Mouse (Mus musculus) hindbrain, embryonic 14.5 days (tissue): ENCODE measurements around the gene Trim31. TPM values are rescaled to one million over a fixed set of nuclear protein-coding genes. Genes with fewer than 3 reads are reported as not detected.
"Not testable (repeated sequence)": the region's sequence is repeated elsewhere in the genome, so short reads cannot be mapped to it uniquely, and the experiment has no call there.

ENCODE experiments used
- ATAC-seq: fragments of 200-750 bp; cut with Nextera tagmentation; 2 replicates; pipeline ENCODE4 v1.8.0; 2017; ENCODE audit warnings: moderate number of reproducible peaks, mild to moderate bottlenecking, moderate TSS enrichment, moderate library complexity; ENCODE audit not compliant: low FRiP score
- DNase-seq: peaks from one replicate; pipeline ENCODE4 v3.0.0-alpha.2; 2015; ENCODE audit warnings: low spot score
- H3K27ac ChIP-seq: fragments of 300-500 bp; sonication (generic); 2 replicates; pipeline ENCODE4 v1.5.1; 2014; ENCODE audit warnings: mild to moderate bottlenecking, moderate library complexity
- H3K27me3 ChIP-seq: fragments of 300-500 bp; sonication (generic); 2 replicates; pipeline ENCODE4 v1.6.1; 2014; ENCODE audit warnings: mild to moderate bottlenecking, low read length, mixed read lengths; ENCODE audit not compliant: control insufficient read depth, insufficient read depth
- H3K36me3 ChIP-seq: fragments of 300-500 bp; sonication (generic); replicated peaks from 2 replicates; pipeline ENCODE4 v1.6.1; 2014; ENCODE audit not compliant: control insufficient read depth, insufficient read depth
- H3K4me1 ChIP-seq: fragments of 300-500 bp; sonication (generic); replicated peaks from 2 replicates; pipeline ENCODE4 v1.6.1; 2014; ENCODE audit warnings: antibody characterized with exemption, low read length, mixed read lengths; ENCODE audit not compliant: control insufficient read depth, insufficient read depth
- H3K4me2 ChIP-seq: fragments of 300-500 bp; sonication (generic); replicated peaks from 2 replicates; pipeline ENCODE4 v1.6.1; 2014; ENCODE audit warnings: mild to moderate bottlenecking, moderate library complexity
- H3K4me3 ChIP-seq: fragments of 300-500 bp; sonication (generic); replicated peaks from 2 replicates; pipeline ENCODE4 v1.5.1; 2014; ENCODE audit warnings: mild to moderate bottlenecking, low read length
- H3K9ac ChIP-seq: fragments of 300-500 bp; sonication (generic); 2 replicates; pipeline ENCODE4 v1.6.1; 2014
- H3K9me3 ChIP-seq: fragments of 300-500 bp; sonication (generic); 2 replicates; pipeline ENCODE4 v1.6.1; 2016; ENCODE audit warnings: low read length; ENCODE audit not compliant: control insufficient read depth
- WGBS: fragments of 180-500 bp; shearing (Covaris S2); extraction: QIAGEN DNeasy Blood & Tissue Kit; methylation state at CpG from one replicate; pipeline ENCODE4 v1.1.7; 2014; 5-methylcytosine and 5-hydroxymethylcytosine counted together
- polyA plus RNA-seq: library from polyadenylated mRNA; unstranded; fragments of >200 nt; fragmentation: Nextera tagmentation; extraction: Ambion mirVana; gene quantifications from 2 replicates; pipeline ENCODE4 v1.2.1, GENCODE M21; 2014

Gene Trim31
- polyA plus RNA-seq, 1 experiment from 2014 or later = not detected

- 86% methylated on average over 1 of the region's 1 CpGs for WGBS
Observed at GRCm38 (mm10) chr17:36891496-36891895, 6.4 kb upstream of the Trim31 start.

DNA sequence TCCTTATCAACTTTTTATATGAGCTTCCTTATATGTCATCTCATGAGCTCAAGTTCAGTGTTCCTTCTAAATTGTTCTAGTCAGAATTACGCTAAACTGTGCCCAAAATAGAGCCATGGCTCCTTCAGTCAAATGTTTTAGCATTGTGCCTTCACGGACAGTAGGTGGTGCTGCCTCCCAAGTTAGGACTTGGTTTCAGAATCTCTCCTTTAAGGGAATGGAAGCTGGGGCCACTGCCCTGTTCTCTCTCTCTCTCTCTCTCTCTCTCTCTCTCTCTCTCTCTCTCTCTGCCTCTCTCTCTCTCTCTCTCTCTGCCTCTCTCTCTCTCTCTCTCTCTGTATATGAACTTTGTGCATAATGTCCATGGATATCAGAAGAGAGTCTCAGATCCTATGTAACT, 5.6 kb upstream of the Trim31 start:
- ATAC-seq (no peak), DNase-seq (peak; percentile 57)
- WGBS = 26% methylated on average over 2 of the region's 2 CpGs
- H3K36me3 ChIP-seq = no peaks in the 10 kb centered on the region
- H3K4me1 ChIP-seq = no peaks in the 10 kb centered on the region
- no peak overlapping the region for H3K27ac ChIP-seq
- no peaks in the 10 kb centered on the region for H3K27me3 ChIP-seq
- no peak overlapping the region for H3K4me2 ChIP-seq
- no peak overlapping the region for H3K9ac ChIP-seq
- H3K9me3 ChIP-seq = no peaks in the 10 kb centered on the region
- no peak overlapping the region for H3K4me3 ChIP-seq

More at GRCm38 (mm10) chr17:36891496-36891895, 6.4 kb upstream of the Trim31 start:
- not testable (repeated sequence) for ATAC-seq, DNase-seq, H3K9me3 ChIP-seq, H3K4me3 ChIP-seq, H3K27me3 ChIP-seq, H3K4me2 ChIP-seq, H3K9ac ChIP-seq, H3K4me1 ChIP-seq, H3K27ac ChIP-seq, H3K36me3 ChIP-seq

GRCm38 (mm10) chr17:36893387-36893786, 4.5 kb upstream of the Trim31 start:
- Histone ChIP-seq H3K27ac (no peak overlapping the region), H3K36me3 (no peaks in the 10 kb centered on the region), H3K27me3 (no peaks in the 10 kb centered on the region), H3K4me2 (no peak overlapping the region), H3K9me3 (no peaks in the 10 kb centered on the region), H3K9ac (no peak overlapping the region), H3K4me3 (no peak overlapping the region), H3K4me1 (no peaks in the 10 kb centered on the region)
- DNase-seq (no peak), ATAC-seq (no peak)
- WGBS = 80% methylated on average over 5 of the region's 5 CpGs

DNA sequence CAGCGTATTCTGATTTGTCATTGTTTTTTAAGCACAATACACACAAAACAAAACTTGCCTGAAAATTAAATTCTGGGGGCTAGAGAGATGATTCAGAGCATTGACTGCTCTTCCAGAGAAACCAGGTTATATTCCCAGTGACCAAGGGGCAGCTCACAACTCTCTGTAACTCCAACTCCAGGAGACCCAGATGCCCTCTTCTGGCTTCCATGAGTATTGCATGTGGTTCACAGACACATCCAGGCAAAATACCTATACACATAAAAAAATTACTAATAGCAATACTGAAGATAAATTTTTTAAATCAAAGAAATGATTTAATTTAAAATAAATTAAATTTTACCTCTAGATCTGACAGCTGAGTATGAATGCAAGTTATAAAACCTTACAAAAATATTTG, 1.3 kb upstream of the Trim31 start:
- 95% methylated on average over 1 of the region's 1 CpGs for WGBS
- no peak for ATAC-seq
- Histone ChIP-seq H3K4me3 (no peak overlapping the region), H3K36me3 (no peaks in the 10 kb centered on the region), H3K4me1 (no peaks in the 10 kb centered on the region), H3K27ac (no peak overlapping the region), H3K9ac (no peak overlapping the region), H3K9me3 (no peaks in the 10 kb centered on the region), H3K27me3 (no peaks in the 10 kb centered on the region), H3K4me2 (no peak overlapping the region)
- peak; percentile 56 for DNase-seq

- Histone ChIP-seq H3K4me1 (no peaks in the 10 kb centered on the region), H3K9me3 (no peaks in the 10 kb centered on the region), H3K4me3 (no peak overlapping the region), H3K36me3 (no peaks in the 10 kb centered on the region), H3K9ac (no peak overlapping the region), H3K27ac (no peak overlapping the region), H3K27me3 (no peaks in the 10 kb centered on the region), H3K4me2 (no peak overlapping the region)
- DNase-seq = no peak
- no peak for ATAC-seq
Observed at GRCm38 (mm10) chr17:36897065-36897464, 853 bp upstream of the Trim31 start.

GRCm38 (mm10) chr17:36899376-36899775, 1.5 kb downstream of the Trim31 start:
- H3K27ac ChIP-seq = no peak overlapping the region
- no peak for ATAC-seq
- WGBS = 87% methylated on average over 4 of the region's 4 CpGs
- no peak overlapping the region for H3K9ac ChIP-seq
- H3K36me3 ChIP-seq = no peaks in the 10 kb centered on the region
- H3K4me3 ChIP-seq = no peak overlapping the region
- H3K4me2 ChIP-seq = no peak overlapping the region
- DNase-seq = no peak
- H3K27me3 ChIP-seq = no peaks in the 10 kb centered on the region
- H3K4me1 ChIP-seq = no peaks in the 10 kb centered on the region
- H3K9me3 ChIP-seq = no peaks in the 10 kb centered on the region

DNA sequence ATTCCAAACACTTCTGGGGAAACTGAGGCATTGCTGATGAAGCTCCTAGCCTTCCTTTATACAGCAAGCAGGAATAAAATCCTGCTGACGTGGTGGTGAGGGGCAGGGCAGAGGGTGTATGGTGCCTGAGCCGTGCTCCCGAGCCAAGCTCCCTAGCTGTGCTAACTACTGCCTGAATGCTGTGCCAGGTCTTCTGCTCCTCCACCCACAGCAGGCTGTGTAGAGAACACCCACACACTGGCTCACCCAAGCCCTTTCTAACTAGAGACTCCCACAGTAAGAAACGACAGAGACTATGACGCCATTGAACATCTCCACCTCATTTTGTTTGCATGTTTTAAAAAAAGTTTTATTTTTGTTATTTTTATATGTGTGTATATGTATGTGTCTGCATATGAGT, 2.1 kb downstream of the Trim31 start:
- Histone ChIP-seq H3K27me3 (no peaks in the 10 kb centered on the region), H3K4me1 (no peaks in the 10 kb centered on the region), H3K36me3 (no peaks in the 10 kb centered on the region), H3K4me3 (no peak overlapping the region), H3K27ac (no peak overlapping the region), H3K9me3 (no peaks in the 10 kb centered on the region), H3K9ac (no peak overlapping the region), H3K4me2 (no peak overlapping the region)
- DNase-seq = no peak
- 84% methylated on average over 5 of the region's 5 CpGs for WGBS
- ATAC-seq = no peak

GRCm38 (mm10) chr17:36900691-36901090, 2.8 kb downstream of the Trim31 start:
- Histone ChIP-seq H3K36me3 (no peaks in the 10 kb centered on the region), H3K4me2 (no peak overlapping the region), H3K9me3 (no peaks in the 10 kb centered on the region), H3K27me3 (no peaks in the 10 kb centered on the region), H3K4me3 (no peak overlapping the region), H3K9ac (no peak overlapping the region), H3K27ac (no peak overlapping the region), H3K4me1 (no peaks in the 10 kb centered on the region)
- no peak for ATAC-seq
- DNase-seq = no peak
- WGBS = 33% methylated on average over 1 of the region's 1 CpGs

DNA sequence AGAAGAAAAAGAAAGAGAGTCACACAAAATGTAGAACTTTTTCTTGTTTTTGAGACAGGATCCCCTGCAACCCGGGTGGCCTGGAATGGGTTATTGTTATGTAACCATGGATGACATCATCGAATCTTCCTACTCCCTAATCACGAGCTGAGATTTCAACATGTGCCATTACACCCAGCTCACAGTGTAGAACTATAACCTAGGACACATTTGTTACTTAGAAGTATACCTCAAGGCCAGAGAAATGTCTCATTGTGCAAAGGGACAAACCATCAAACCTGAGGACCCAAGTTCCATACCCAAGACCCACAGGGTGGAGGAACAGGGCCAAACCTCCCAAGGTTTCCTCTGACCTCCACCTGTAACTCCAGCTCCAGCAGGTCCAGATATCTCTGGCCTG, 5.7 kb downstream of the Trim31 start:
- H3K27ac ChIP-seq = no peak overlapping the region
- H3K27me3 ChIP-seq = no peaks in the 10 kb centered on the region
- H3K4me2 ChIP-seq = no peak overlapping the region
- ATAC-seq (no peak), DNase-seq (no peak)
- H3K9me3 ChIP-seq = no peaks in the 10 kb centered on the region
- WGBS = 79% methylated on average over 3 of the region's 3 CpGs
- H3K9ac ChIP-seq = no peak overlapping the region
- H3K4me3 ChIP-seq = no peak overlapping the region
- no peaks in the 10 kb centered on the region for H3K36me3 ChIP-seq
- no peaks in the 10 kb centered on the region for H3K4me1 ChIP-seq

GRCm38 (mm10) chr17:36908235-36908634, 10.3 kb downstream of the Trim31 start:
- no peaks in the 10 kb centered on the region for H3K4me1 ChIP-seq
- H3K9me3 ChIP-seq = no peaks in the 10 kb centered on the region
- H3K4me3 ChIP-seq = no peak overlapping the region
- ATAC-seq (no peak), DNase-seq (no peak)
- no peaks in the 10 kb centered on the region for H3K36me3 ChIP-seq
- H3K9ac ChIP-seq = no peak overlapping the region
- no peaks in the 10 kb centered on the region for H3K27me3 ChIP-seq
- no peak overlapping the region for H3K27ac ChIP-seq
- no peak overlapping the region for H3K4me2 ChIP-seq
- 52% methylated on average over 1 of the region's 1 CpGs for WGBS
